Mouse (Mus musculus) layer of hippocampus, postnatal 14 days (tissue): ENCODE measurements around the gene Slc37a1. TPM values are rescaled to one million over a fixed set of nuclear protein-coding genes. Genes with fewer than 3 reads are reported as not detected.
"Not testable (repeated sequence)": the region's sequence is repeated elsewhere in the genome, so short reads cannot be mapped to it uniquely, and the experiment has no call there.

Experiments used
- DNase-seq, 2 experiments: peaks; one replicate each; pipeline ENCODE4 v3.0.0; 2021 to 2022; ENCODE audit warnings: low spot score in 2 of 2, mixed read lengths in 1 of 2
- total RNA-seq, 2 experiments: library from RNA; stranded (reverse); gene quantifications; 2 replicates each; pipeline ENCODE4 v1.2.3; 2021

Gene Slc37a1
- total RNA-seq, 2 experiments from 2014 or later, result 4.2 to 7.0 TPM

DNA sequence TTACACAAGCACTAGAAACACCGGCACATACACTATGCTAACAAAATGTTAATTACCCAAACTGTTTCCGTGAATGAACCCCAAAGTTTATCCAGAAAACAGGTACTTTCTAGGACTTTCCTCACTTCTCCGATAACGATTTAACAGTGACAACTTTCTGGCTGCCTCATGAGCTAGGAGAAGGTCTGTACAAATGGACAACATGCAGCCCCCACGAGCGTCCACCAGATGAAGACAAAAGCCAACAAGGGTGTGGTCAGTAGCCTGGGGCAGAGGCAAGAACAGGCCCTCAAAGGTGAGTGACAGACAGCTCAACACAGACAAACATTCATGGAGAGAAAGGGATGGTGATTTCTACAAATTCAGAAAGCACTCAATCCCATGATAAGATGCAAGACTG, 19.0 kb upstream of the Slc37a1 start:
- DNase-seq, result no peak

DNA sequence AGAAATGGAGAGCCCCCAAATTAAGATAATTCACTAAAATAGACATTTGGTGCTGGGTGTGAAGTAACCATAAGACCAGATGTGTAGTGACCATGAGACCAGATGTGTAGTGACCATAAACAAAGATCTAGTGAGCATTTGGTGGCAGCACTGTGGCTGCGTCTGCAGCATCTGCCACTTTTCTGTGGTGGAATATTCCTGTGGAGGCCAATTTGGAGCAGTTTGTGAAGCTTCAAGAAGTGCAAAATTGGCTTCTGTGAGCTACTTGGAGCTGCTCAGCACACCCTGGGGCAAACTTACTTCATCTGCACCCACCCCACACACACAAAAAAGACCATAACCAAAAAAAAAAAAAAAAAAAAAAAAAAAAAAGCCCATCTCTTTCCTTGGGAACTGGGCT, 18.6 kb upstream of the Slc37a1 start:
- no peak for DNase-seq

DNA sequence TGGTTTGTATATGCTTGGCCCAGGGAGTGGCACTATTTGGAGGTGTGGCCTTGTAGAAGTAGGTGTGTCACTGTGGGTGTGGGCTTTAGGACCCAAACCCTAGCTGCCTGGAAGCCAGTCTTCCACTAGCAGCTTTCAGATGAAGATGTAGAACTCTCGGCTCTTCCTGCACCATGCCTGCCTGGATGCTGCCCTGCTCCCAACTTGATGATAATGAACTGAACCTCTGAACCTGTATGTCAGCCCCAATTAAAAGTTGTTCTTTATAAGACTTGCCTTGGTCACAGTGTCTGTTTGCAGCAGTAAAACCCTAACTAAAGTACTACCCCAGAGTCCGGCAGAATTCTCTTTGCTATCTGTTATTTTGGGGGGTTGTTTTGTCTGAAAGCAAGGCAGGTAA, 16.8 kb upstream of the Slc37a1 start:
- no peak for DNase-seq

DNA sequence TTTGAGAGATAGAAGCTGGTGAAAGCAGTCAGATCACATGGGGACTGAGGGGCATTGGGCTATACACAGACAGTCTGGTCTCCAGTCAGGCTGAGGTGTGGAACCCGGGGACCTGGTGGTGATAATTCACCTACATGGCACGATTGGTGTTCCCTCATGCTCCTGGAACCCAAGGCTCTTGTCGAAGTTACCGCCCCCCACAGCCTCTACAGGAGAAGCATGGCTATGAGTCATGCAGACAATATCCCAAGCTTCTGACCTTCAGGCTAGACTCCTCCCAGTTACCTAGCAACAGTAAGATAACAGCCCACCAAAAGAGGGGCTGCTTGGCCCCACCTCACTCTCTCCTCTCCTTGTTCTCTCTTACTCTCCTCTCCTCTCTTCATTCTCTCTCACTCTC, 16.3 kb upstream of the Slc37a1 start:
- no peak for DNase-seq

DNA sequence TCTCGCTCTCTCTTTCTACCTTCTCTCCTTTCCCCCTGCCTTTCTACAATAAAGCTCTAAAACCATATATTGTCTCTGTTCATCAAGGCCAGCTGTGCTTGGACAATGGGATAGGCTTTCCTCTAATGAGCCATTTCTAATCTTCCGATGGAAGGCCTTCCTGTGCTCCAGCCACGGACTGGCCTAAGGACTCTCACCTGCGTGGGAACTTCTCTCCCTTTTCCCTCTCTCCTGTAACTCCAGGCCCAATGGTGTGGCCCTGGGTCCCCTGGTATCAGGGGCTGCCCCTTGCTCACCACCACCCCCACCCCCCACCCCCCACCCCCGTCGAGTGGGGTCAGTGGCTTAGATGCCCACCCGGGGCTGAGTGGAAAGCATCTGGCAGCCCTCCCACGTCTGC, 15.9 kb upstream of the Slc37a1 start:
- not testable (repeated sequence) for DNase-seq

DNA sequence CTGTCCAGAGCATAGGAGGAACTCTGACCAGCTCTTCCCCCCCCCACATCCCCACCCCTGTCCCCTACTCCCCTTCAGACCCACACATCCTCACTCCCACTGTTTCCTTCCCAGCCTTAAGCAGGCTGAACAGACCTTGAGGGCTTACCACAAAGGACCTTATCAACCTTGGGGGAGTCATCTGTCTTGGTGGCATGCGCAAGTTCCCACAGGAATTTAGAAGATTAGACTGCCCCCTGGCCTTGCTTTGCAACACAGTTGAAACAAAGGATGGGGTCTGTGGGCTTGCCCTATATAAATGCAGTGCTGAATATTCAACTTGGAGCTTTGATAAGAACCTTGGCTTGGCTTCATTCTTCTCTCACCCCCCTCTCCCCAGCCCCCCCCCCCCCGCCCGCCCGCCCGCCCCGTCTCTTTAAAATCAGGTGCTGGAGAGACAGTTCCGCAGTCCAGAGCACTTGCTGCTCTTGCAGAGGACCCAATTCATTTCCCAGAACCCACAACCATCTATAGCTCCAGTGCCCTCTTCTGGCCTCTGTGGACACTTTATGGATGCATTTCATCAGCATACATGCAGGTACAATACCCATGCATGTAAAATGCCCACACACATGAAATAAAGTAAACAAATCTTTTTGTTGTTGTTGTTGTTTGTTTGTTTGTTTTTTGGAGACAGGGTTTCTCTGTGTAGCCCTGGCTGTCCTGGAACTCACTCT, 15.3 kb upstream of the Slc37a1 start:
- DNase-seq, result no peak

DNA sequence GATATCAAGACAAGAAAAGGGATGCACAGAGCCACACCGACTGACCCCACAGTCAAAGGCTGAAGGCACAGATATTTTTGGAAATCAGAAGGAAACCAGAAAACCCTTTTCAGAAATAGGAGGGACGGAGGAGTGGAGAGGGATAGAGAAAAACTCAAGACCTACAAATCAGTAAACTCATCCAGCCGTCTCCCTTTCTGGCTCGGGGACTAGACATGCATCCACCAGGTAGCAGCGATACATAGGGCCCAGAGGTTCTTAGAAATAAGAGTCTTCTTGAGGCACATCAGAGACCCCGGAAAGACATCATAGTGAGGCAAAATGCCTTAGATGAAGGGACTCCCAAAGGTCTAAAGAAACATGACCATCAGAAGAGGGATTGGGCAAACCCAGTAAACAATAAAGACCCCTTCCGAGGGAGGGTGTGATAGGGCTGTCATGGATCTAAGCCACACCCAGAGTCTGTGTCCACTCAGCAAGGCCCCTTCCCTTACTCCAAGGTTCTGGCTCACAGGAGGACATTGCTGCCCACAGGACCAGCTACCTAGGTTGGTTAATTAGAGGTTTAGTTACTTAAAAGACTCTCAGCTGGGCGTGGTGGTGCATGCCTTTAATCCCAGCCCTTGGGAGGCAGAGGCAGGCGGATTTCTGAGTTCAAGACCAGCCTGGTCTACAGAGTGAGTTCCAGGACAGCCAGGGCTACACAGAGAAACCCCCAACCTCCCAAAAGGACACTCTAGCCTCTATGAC, 14.0 kb upstream of the Slc37a1 start:
- DNase-seq, result no peak

DNA sequence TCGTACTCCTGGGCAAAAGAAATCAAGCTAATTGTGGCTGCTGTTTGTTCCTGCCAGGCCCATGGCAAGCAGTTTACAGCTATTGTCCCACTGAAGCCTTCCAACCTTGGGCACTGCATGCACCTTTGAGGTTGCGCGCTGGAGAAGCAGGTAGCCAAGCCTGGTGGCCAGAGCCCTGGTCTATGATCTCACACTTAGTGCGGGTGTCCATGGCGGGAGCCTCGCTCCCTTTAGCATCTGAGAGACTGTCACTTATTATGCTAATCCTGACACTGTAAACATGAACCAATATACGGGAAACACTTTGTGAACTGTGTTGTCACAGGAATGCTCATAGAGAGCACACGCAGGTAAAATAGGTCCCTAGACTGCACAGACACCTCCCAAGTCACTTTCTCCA, 13.0 kb upstream of the Slc37a1 start:
- DNase-seq, result no peak

DNA sequence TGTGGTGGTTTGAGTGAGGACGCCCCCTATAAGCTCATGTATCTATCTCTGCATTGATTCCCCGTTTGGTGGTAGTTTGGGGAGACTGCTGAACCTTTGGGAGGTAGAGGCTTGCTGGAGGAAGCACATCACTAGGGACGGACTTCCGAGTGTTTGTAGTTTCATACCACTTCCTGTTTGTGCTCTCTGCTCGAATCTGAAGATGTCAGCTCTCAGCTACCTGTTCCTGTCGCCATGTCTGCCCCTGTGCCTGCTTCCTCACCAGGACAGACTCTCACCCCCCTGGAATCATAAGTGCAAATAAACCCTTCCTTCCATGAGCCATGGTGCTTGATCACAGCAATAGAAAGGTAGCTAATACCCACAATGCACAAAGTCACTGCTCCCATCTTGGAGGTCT, 11.4 kb upstream of the Slc37a1 start:
- DNase-seq, result no peak

DNA sequence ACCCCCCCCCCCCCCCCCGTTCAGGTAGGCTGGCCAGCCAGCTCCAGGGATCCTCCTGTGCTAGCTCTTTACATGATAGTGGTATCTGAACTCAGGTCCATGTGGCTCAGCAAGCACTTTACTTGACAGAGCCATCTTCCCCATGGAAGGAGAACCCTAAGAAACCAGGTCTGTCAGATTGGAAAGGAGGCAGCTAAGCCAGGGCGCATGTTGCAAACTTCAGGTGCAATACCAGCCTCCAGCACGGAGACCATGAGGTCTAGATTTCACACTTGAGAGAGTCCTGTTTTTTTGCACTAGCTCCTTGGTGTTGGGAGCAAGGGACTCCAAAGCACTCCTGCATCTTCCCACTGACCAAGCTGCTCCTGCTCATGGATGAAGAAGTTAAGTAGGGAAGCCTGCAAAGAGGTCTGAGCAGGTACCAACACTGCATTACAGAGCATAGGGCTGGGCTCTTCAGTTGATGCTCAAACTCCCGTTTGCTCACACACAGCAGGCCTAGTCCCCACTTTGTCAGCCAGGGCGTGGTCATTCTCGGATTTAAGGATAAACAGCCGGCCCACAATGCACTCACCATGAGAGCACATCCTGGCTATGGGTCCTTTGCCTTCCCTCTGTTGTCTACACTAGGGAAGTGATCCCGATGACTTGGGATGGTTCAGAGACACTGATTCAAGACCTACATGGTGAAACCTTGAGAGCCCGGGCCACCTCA, 10.2 kb upstream of the Slc37a1 start:
- DNase-seq, result no peak

DNA sequence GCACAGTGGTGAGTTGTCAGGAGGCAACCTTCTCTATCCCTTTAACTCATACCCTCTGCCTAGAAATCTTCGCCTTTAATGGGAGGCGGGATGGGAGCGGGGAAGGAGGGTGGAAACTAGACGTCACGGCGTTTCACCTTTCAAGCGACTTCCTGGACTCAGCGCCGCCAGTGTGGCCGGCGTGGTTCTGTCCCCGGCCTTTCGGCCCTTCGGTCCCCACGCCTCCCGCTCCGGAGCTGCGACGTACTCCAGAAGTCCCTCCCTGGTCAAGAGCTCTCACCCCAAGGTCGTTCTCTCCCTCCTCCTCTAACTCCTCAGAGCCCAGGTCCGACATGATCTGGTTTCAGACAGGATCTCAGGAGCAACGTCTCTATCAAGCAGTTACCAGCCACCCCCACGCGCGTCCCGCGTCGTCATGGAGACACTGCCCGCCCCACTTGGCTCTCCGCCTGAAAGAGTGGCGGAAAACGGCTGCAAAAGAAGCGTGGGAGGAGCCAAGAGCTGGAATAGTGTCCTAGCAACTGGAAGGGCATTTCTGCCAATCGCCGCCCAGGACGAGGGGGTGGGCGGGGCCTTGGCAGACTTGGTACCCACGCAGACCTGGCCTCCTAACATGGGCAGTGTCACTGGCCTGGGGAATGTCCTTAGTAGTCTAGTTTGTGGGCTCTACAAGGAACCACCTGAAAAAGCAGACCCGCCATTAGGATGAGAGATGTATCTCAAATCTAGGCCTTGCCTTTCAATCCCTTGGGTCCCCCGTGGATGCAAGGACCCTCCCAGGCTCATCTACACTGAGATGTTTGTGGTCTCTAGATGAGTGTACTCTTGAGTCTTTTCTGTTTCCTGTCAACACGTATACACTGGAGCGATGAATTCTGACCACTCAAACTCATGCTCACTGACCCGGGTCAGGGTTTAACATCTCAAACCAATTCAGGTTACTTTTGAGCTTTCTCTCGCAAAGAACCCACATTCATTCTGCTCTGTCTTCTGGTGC, 9.4 kb upstream of the Slc37a1 start, which contains the start of gene Rsph1:
Rsph1 (minus strand) TSS at position 462 of the 997 bp plus-strand sequence.
- DNase-seq, result peak; percentile 100

DNA sequence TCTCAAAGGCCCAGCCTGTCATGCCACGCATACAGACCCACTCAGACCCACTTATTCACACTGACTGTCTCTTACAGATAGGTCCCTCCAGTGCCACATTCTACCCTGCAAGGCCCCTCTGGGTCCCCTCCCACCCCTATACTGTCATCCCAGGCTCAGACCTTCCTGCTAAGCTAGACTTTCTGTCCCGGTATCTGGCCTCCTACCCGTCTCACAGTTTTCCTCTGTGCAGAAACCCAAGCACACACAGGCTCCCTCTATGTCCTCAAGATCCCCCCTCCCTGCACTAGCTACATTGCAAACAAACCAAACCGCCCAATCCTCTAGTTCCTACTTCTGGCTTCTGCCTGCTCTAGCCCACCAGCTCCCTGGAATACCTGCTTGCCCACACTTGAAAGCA, 8.7 kb upstream of the Slc37a1 start:
- DNase-seq, result no peak

DNA sequence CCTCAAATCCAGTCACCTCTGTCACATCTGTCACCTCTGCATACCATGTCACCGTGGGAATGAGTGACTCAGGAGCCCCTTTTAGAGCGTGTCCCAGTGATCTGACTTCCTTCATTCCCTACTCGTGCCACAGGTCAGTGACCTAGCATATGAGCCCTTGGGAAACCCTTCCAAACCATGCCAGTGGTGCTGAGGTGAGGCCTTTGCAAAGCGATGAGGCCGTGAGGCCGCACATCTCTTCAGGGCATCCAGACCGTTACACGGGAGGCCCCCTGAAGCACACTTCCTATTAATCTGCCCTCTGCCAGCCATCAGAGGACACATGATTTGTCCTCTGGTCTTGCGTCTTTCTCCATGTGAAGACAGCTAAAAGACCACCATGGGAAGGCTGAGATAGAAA, 7.1 kb upstream of the Slc37a1 start:
- no peak for DNase-seq

DNA sequence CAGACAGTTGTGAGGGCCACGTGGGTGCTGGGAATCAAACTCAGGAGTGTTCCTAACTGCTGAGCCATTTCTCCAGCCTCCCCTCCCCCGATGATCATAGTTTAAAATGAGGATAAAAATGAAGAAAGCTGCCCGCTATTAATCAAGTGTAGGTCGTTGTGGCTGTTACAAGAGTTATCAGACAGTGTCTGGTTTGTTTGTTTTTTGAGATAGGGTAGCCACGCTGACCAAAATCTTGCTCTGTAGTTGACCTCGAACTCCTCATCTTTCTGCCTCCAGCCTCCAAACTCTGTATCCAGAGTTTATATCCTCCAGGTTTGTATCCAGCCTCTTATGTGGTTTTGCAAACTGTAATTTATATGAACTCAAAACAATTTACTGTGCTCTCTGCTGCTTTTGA, 6.3 kb upstream of the Slc37a1 start:
- no peak for DNase-seq

DNA sequence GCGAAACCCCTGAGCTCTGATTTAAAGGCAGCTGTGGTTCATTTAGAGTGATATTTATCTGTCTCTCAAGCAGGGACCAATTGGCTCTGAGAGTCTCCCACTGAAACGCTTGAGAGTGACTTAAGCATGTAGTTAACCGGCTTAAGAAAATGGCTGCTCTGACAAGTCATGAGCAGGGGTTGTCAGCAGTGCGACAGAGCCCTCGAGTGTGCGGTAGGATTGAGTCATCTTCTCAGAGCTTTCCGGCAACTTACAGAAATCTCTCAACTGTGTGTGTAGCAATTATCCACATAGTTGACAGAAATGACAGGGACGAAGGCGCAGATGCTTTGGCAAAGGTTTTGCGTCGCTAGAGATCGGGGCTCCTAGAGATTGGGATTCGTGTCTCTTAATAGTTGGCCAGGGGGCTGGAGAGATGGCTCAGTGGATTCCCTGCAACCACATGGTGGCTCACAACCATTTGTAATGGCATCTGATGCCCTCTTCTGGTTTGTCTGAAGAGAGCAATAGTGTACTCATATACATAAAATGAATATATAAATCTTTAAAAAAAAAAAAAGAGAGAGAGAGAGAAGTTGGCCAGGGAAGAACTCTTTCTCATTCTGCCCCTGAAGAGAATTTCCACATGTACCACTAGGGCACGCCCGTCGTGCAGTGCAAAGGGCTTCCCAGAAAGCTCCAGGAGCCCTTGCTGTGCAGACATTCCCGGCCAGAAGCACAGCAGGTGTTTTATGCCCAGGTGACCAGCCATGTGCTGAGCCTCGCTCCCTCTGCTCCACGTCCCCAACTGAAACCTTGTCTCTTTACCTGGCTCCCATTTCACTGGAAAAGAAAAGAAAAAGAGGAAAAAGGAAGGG, 4.5 kb upstream of the Slc37a1 start:
- DNase-seq, result no peak

DNA sequence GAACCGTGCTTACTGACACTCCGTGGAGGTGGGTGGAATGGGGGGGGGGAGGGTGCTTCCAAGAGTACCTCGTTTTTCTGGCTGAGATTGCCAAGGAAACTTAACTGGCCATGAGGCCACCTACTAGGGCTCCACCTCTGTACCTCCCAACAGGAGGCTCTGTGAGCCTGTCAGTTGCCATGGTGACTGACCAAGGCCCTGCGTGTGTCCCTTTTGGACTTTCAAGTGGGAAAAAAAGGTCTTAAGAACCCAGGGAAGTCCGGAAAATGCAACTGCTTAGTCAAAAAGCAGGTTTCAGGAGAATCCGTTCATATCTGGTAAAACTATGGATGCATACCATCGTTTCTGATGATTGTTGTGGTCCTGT, 3.9 kb upstream of the Slc37a1 start:
- DNase-seq, result no peak

DNA sequence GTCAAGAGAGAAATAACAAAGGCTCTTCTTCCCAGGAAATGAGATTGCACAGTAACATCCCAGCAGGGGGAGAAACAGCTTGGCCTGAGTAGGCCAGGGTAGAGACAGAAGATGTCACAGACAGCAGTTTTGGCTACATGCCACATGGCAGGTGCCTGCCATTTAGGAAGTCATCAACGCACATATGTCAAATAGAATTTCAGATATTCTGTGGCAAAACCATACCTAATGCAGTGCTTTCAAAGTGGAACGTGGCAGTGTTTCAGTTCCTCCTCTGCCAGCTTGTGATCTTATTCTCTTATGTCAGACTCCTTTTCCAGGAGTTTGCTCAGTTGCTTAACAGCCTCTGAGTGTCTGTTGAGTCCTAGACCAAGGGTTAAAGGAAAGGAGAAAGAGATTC, 725 bp upstream of the Slc37a1 start:
- DNase-seq, result no peak

DNA sequence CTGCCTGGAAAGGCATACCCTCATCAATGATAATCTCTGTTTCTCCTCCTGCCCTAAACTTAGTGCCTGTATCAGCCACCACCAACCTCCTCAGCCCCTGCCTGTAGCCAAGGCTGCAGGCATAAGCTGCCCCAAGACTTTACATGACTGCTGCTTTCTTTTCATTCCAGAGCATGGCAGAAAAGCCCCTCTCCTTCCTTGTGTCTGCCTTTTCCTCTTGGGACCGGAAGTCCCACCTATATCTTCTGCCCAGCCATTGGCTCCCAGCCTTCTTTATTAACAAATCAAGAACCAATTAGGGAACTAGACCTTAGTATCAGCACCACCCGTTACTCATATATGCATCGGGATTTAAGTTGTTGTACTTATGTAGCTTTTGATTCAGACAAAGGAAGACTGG, 624 bp downstream of the Slc37a1 start:
- no peak for DNase-seq

DNA sequence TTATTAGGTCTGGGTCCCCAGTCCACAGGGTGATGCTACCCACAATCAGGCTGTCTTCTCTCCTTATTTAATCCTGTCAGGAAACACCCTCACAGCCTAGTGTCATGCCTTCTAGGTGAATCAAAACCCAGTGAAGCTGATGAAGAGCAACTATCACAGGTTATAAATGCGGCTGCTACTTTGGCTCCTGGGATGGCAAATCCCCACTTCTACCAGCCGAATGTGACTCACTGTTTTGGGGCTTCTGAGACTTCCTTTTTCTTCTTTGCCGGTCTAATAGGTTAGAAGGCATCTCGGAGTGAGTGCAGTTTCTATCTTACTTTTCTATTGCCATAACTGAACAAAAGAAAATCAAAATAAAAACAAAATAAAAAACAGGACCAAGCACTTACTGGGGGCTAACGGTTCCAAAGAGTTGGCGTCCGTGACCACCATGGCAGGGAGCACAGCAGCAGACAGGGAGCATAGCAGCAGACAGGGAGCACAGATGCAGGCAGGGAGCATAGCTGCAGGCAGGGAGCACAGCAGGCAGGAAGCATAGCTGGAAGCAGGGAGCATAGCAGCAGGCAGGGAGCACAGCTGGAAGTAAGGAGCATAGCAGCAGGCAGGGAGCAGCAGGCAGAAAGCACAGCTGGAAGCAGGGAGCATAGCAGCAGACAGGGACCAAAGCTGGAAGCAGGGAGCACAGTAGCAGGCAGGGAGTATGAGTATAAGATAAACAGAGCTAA, 2.6 kb downstream of the Slc37a1 start:
- no peak for DNase-seq
